Mouse (Mus musculus) heart, embryonic 12.5 days (tissue): Measurements from ENCODE around the gene Ston2. TPM values are rescaled to one million over a fixed set of nuclear protein-coding genes. Genes with fewer than 3 reads are reported as not detected.

Experiments used
- ATAC-seq: fragments of 200-750 bp; cut with Nextera tagmentation; 2 replicates; pipeline ENCODE4 v1.8.0; 2017; ENCODE audit warnings: moderate TSS enrichment, moderate library complexity; ENCODE audit not compliant: insufficient number of reproducible peaks, low FRiP score
- H3K27ac ChIP-seq: fragments of 300-500 bp; sonication (generic); 2 replicates; pipeline ENCODE4 v1.5.1; 2016; ENCODE audit warnings: mild to moderate bottlenecking, moderate library complexity; ENCODE audit not compliant: poor library complexity, severe bottlenecking
- H3K27me3 ChIP-seq: fragments of 300-500 bp; sonication (generic); replicated peaks from 2 replicates; pipeline ENCODE4 v1.6.1; 2016; ENCODE audit warnings: mild to moderate bottlenecking, moderate library complexity
- H3K36me3 ChIP-seq: fragments of 300-500 bp; sonication (generic); 2 replicates; pipeline ENCODE4 v1.6.1; 2016; ENCODE audit warnings: mild to moderate bottlenecking, moderate library complexity
- H3K4me1 ChIP-seq: fragments of 300-500 bp; sonication (generic); replicated peaks from 2 replicates; pipeline ENCODE4 v1.6.1; 2016; ENCODE audit warnings: mild to moderate bottlenecking
- H3K4me2 ChIP-seq: fragments of 300-500 bp; sonication (generic); 2 replicates; pipeline ENCODE4 v1.6.1; 2016; ENCODE audit warnings: mild to moderate bottlenecking, moderate library complexity
- H3K4me3 ChIP-seq: fragments of 300-500 bp; sonication (generic); 2 replicates; pipeline ENCODE4 v1.5.1; 2016; ENCODE audit warnings: mild to moderate bottlenecking
- H3K9ac ChIP-seq: fragments of 300-500 bp; sonication (generic); 2 replicates; pipeline ENCODE4 v1.6.1; 2016; ENCODE audit warnings: mild to moderate bottlenecking, moderate library complexity
- H3K9me3 ChIP-seq: fragments of 300-500 bp; sonication (generic); replicated peaks from 2 replicates; pipeline ENCODE4 v1.6.1; 2016; ENCODE audit warnings: mild to moderate bottlenecking, moderate library complexity
- WGBS: fragments of 180-500 bp; shearing (Covaris S2); methylation state at CpG from one replicate; pipeline ENCODE4 v1.1.7; 2016; 5-methylcytosine and 5-hydroxymethylcytosine counted together
- polyA plus RNA-seq: library from polyadenylated mRNA; unstranded; fragments of >200 nt; fragmentation: Nextera tagmentation; extraction: Ambion mirVana; gene quantifications from 2 replicates; pipeline ENCODE4 v1.2.1, GENCODE M21; 2016

Gene Ston2
- polyA plus RNA-seq, 1 experiment from 2014 or later, result 4.9 TPM

- no peaks in the 10 kb centered on the region for H3K36me3 ChIP-seq
- ATAC-seq, result no peak
- no peak overlapping the region for H3K9ac ChIP-seq
- no peak overlapping the region for H3K4me2 ChIP-seq
- peaks cover 8% of the 10 kb centered on the region for H3K4me1 ChIP-seq
- no peaks in the 10 kb centered on the region for H3K27me3 ChIP-seq
- H3K9me3 ChIP-seq, result no peaks in the 10 kb centered on the region
- no peak overlapping the region for H3K27ac ChIP-seq
- 79% methylated on average over 5 of the region's 5 CpGs for WGBS
- no peak overlapping the region for H3K4me3 ChIP-seq
Observed at GRCm38 (mm10) chr12:91702829-91703228, 85.4 kb downstream of the Ston2 start.

- Histone ChIP-seq H3K27me3 (no peaks in the 10 kb centered on the region), H3K4me3 (no peak overlapping the region), H3K36me3 (no peaks in the 10 kb centered on the region), H3K4me2 (no peak overlapping the region), H3K27ac (no peak overlapping the region), H3K9ac (no peak overlapping the region), H3K9me3 (no peaks in the 10 kb centered on the region), H3K4me1 (no peaks in the 10 kb centered on the region; the same call in 1 of the 2 replicates)
- WGBS, result 85% methylated on average over 7 of the region's 7 CpGs
- no peak for ATAC-seq
Observed at GRCm38 (mm10) chr12:91699451-91700141, 88.6 kb downstream of the Ston2 start.

GRCm38 (mm10) chr12:91696231-91696630, 92.0 kb downstream of the Ston2 start:
- Histone ChIP-seq H3K4me3 (no peak overlapping the region), H3K9me3 (no peaks in the 10 kb centered on the region), H3K4me2 (no peak overlapping the region), H3K27me3 (no peaks in the 10 kb centered on the region), H3K36me3 (no peaks in the 10 kb centered on the region), H3K4me1 (no peaks in the 10 kb centered on the region), H3K9ac (no peak overlapping the region), H3K27ac (no peak overlapping the region)
- ATAC-seq, result no peak
- WGBS, result 97% methylated on average over 4 of the region's 4 CpGs

GRCm38 (mm10) chr12:91695761-91696160, 92.4 kb downstream of the Ston2 start:
- Histone ChIP-seq H3K4me3 (no peak overlapping the region), H3K4me1 (no peaks in the 10 kb centered on the region), H3K36me3 (no peaks in the 10 kb centered on the region), H3K27me3 (no peaks in the 10 kb centered on the region), H3K9me3 (no peaks in the 10 kb centered on the region), H3K27ac (no peak overlapping the region), H3K4me2 (no peak overlapping the region), H3K9ac (no peak overlapping the region)
- no peak for ATAC-seq
- 80% methylated on average over 4 of the region's 4 CpGs for WGBS

GRCm38 (mm10) chr12:91694748-91695147, 93.4 kb downstream of the Ston2 start:
- 74% methylated on average over 4 of the region's 4 CpGs for WGBS
- no peaks in the 10 kb centered on the region for H3K36me3 ChIP-seq
- no peak overlapping the region for H3K9ac ChIP-seq
- no peaks in the 10 kb centered on the region for H3K9me3 ChIP-seq
- H3K27ac ChIP-seq, result no peak overlapping the region
- ATAC-seq, result no peak
- no peaks in the 10 kb centered on the region for H3K4me1 ChIP-seq
- H3K27me3 ChIP-seq, result no peaks in the 10 kb centered on the region
- no peak overlapping the region for H3K4me2 ChIP-seq
- no peak overlapping the region for H3K4me3 ChIP-seq

GRCm38 (mm10) chr12:91693566-91693965, 94.6 kb downstream of the Ston2 start:
- Histone ChIP-seq H3K4me2 (no peak overlapping the region), H3K27me3 (no peaks in the 10 kb centered on the region), H3K9ac (no peak overlapping the region), H3K4me1 (no peaks in the 10 kb centered on the region), H3K4me3 (no peak overlapping the region), H3K27ac (no peak overlapping the region), H3K36me3 (no peaks in the 10 kb centered on the region), H3K9me3 (no peaks in the 10 kb centered on the region)
- WGBS, result 85% methylated on average over 7 of the region's 7 CpGs
- no peak for ATAC-seq

GRCm38 (mm10) chr12:91692991-91693390, 95.2 kb downstream of the Ston2 start:
- Histone ChIP-seq H3K4me2 (no peak overlapping the region), H3K27ac (no peak overlapping the region), H3K27me3 (no peaks in the 10 kb centered on the region), H3K4me1 (no peaks in the 10 kb centered on the region), H3K36me3 (no peaks in the 10 kb centered on the region), H3K4me3 (no peak overlapping the region), H3K9ac (no peak overlapping the region), H3K9me3 (no peaks in the 10 kb centered on the region)
- 69% methylated on average over 3 of the region's 3 CpGs for WGBS
- no peak for ATAC-seq

GRCm38 (mm10) chr12:91685674-91686290, 102.4 kb downstream of the Ston2 start:
- peaks cover 32% of the 10 kb centered on the region for H3K4me1 ChIP-seq
- peak overlapping the region; percentile 52; the same call in 1 of the 2 replicates for H3K4me2 ChIP-seq
- no peak overlapping the region for H3K27ac ChIP-seq
- no peak for ATAC-seq
- H3K9me3 ChIP-seq, result no peaks in the 10 kb centered on the region
- H3K27me3 ChIP-seq, result 0 out of 2 replicates have a peak, but pooled peaks cover 3% of the 10 kb centered on the region
- whole genome bisulfite sequencing, result 22% methylated on average over 13 of the region's 13 CpGs
- no peaks in the 10 kb centered on the region for H3K36me3 ChIP-seq
- H3K4me3 ChIP-seq, result 0 out of 2 replicates have a peak overlapping the region, but pooled peaks have one; percentile 15
- no peak overlapping the region for H3K9ac ChIP-seq

GRCm38 (mm10) chr12:91684840-91685415, 103.3 kb downstream of the Ston2 start:
- Histone ChIP-seq H3K9me3 (no peaks in the 10 kb centered on the region), H3K27me3 (0 out of 2 replicates have a peak, but pooled peaks cover 3% of the 10 kb centered on the region), H3K36me3 (no peaks in the 10 kb centered on the region), H3K9ac (no peak overlapping the region; the same call in 1 of the 2 replicates), H3K4me1 (peaks cover 32% of the 10 kb centered on the region), H3K27ac (no peak overlapping the region), H3K4me2 (peak overlapping the region; percentile 68), H3K4me3 (peak overlapping the region; percentile 22; the same call in 1 of the 2 replicates)
- WGBS, result 29% methylated on average over 11 of the region's 11 CpGs
- ATAC-seq, result no peak

GRCm38 (mm10) chr12:91684101-91684839, 103.9 kb downstream of the Ston2 start:
- Histone ChIP-seq H3K4me2 (peak overlapping the region; percentile 68), H3K27me3 (0 out of 2 replicates have a peak, but pooled peaks cover 3% of the 10 kb centered on the region), H3K4me3 (peak overlapping the region; percentile 22), H3K27ac (no peak overlapping the region), H3K36me3 (no peaks in the 10 kb centered on the region), H3K4me1 (peaks cover 36% of the 10 kb centered on the region), H3K9ac (no peak overlapping the region; the same call in 1 of the 2 replicates), H3K9me3 (no peaks in the 10 kb centered on the region)
- ATAC-seq, result peak; percentile 61
- 13% methylated on average over 15 of the region's 15 CpGs for WGBS
